Mouse (Mus musculus): Measurements from ENCODE around the gene Wdr46. TPM values are rescaled to one million over a fixed set of nuclear protein-coding genes. Genes with fewer than 3 reads are reported as not detected.
"Not testable (repeated sequence)": the region's sequence is repeated elsewhere in the genome, so short reads cannot be mapped to it uniquely, and the experiment has no call there.

Wdr46 gene
- total RNA-seq, 2 experiments from 2014 or later: 41.4 to 53.9 TPM

DNA sequence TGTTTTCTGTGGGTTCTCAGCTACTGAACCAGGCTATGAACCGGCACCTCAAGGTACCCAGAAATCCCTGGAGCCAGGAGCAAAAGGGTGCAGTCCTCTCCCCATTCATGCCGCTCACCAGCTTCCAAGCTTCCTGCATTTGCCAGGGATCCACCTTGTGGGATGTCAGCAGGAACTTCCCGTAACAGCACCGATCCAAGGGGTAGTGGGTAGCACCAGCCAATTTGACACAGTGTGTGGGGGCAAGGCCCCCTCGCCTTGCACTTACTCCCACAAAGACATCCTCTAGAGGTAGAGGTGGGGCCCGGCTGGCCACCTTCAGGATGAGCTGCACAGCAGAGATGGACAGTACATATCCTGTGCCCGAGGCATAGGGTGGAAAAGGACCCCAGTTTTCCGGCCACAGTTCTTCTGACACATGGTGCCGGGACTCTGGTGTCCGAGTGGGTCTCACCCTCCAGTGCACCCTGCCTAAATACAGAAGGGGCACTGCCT is 9.7 kb downstream of the Wdr46 start:
- ATAC-seq (replicated peaks; ENCODE audit: poor library complexity, severe bottlenecking): no peak

DNA sequence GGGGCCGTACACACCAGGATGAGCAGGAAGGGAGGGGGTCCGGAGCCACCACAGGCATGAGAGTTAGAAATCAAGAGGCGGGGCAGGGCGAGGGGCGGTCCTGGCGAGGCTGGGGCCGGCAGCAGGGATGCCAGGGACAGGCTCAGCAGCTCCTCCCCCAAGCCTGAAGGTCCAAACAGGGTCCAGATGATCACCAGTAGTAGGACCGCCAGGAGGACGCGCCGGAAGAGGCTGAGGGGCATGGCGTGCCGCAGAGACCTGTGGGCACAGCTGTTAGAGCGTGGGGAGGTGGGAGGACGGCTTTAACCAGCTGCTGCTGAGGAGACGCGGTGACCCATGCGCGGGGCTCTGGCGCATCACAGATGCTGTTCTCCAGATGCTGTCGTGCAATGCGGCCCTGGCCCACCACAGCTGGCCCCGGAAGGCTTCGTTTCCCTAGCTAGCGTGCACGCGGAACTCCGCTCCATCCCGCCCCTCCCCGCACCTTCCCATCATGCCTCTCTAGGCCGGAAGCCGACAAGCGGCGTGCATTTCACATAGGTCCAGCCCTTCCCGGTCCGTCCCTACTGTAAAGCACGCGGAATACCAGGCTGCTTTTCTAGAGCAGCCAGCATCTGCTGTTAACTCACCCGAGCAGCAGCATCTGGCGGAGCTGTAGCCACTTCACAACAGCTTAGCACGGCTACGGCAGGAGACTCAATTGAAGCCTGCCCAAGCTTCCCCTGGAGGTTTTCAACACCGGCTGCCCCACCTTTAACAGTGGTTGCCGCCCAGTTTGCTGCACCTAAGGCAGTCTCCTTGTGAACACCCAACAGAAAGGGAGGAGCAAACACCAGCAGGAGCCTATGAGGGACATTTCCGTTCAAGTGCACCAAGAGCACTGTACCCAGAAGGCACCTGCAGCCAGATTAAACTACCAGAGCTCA is 10.8 kb downstream of the Wdr46 start, which contains the start of gene B3galt4:
B3galt4 (minus strand) TSS at position 468 of the 926 bp plus-strand sequence.
- peak; percentile 45 for ATAC-seq (replicated peaks; ENCODE audit: poor library complexity, severe bottlenecking)

- ATAC-seq (replicated peaks; ENCODE audit: poor library complexity, severe bottlenecking): not testable (repeated sequence)
Measured at GRCm38 (mm10) chr17:33952015-33952414, 11.6 kb downstream of the Wdr46 start.

DNA sequence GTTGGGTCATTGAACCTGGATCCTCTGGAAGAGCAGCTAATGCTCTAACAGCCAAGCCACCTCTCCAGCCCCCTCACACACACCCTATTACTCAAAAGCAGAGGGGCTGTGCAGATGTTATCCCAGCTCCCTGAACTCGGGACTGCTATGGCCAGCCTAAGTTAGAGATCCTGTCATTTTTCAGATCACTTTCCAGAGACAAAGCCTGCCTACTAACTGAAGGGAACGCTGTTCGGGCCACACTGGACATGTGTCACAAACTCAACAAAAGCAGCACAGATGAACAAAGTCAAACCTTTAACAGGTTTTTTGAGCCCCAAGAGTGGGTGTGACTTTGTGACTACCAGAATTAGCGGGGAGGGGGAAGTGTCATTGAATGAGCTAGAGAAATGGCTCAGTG is 12.4 kb downstream of the Wdr46 start:
- no peak for ATAC-seq (replicated peaks; ENCODE audit: poor library complexity, severe bottlenecking)

- no peak for ATAC-seq (replicated peaks; ENCODE audit: poor library complexity, severe bottlenecking)
Measured at GRCm38 (mm10) chr17:33953310-33953709, 12.8 kb downstream of the Wdr46 start.

GRCm38 (mm10) chr17:33953961-33954565 is 13.6 kb downstream of the Wdr46 start:
- ATAC-seq (replicated peaks; ENCODE audit: poor library complexity, severe bottlenecking): no peak

DNA sequence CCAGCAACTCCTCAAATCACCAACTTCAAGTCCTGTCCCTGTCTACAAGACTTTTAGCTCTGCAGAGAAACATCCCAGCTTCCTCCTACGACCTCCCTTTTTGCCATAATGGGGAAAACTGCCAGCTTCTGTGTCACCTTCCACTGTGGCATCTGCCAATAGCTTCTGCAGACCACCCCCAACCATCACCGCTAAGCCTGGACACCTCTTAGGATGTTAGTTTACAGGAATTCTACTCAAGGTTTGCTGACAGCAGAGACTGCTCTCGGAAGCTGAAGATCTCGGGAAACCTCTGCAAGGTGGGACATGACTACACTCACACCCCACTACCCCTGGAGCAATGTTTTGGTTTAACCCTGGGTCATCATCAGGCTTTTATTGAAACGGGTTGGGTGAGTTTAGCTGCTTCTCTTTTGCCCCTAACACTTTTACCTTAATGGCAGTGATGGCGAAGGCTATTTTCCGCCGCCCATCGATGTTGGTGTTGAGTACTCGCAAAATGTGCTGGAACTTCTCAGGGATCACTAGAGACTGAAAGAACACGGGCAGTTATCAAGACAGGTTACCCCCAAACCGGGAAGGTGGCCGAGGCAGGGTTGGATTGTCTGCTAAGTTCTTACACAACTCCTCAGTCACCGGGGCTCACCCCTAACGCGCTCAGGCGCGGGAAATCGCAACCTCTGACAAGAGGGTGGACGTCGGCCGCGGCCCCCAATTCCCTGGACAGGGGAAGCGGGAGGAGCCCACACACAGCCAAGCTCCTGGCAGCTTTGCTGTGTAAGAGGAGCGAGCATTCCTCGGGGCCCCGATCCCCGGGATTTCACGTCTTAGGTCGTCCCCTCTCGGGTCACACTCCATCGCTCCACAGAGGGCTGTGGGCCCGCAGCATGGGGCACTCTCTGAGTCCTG is 14.4 kb downstream of the Wdr46 start:
- ATAC-seq (replicated peaks; ENCODE audit: poor library complexity, severe bottlenecking): peak; percentile 16

GRCm38 (mm10) chr17:33955555-33956214 is 15.2 kb downstream of the Wdr46 start, which contains the start of the genes Vps52 and Rps18:
Vps52 (plus strand) TSS chr17:33955812.
Rps18 (minus strand) TSS chr17:33956001.
- ATAC-seq (replicated peaks; ENCODE audit: poor library complexity, severe bottlenecking): peak; percentile 72

DNA sequence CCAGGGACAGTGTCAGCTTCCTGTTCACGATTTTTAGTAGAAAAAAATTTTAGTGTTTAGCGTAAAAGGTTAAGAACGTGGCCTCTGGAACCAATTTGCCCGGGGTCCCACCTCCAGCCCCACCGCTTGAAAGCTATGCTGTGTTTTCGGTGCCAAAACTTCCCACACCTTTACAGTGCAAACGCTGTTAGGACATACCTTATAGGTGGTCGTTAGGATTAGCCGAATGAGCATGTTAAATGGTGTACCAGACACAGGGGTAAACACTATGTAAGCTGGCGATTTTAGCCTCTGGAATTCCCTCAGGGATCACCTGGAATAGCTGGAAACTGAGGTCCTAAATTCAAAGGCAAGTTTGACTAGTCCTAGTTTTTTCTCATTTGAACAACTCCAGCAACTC is 15.9 kb downstream of the Wdr46 start:
- no peak for ATAC-seq (replicated peaks; ENCODE audit: poor library complexity, severe bottlenecking)

DNA sequence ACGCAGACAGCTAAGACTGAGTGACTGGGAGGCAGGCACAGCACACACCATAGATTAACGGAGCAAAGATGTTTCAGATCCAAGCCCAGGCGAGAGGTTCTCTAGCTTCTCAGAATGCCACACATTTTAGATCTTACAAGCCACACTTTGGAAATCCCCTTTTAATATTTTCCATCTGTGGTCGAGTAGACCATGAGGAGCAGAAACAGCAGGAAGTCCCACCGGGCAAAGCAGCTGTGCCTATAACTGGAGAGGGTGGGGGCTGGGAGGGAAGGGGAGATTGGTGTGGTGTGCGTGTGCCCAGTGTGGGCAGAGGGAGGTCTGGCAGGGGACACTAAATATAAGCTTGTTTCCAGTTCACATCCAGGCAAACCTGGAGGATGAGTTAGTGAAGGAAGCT is 17.0 kb downstream of the Wdr46 start:
- no peak for ATAC-seq (replicated peaks; ENCODE audit: poor library complexity, severe bottlenecking)

GRCm38 (mm10) chr17:33958451-33958850 is 18.0 kb downstream of the Wdr46 start:
- no peak for ATAC-seq (replicated peaks; ENCODE audit: poor library complexity, severe bottlenecking)

- no peak for ATAC-seq (replicated peaks; ENCODE audit: poor library complexity, severe bottlenecking)
Measured at GRCm38 (mm10) chr17:33959135-33959534, 18.7 kb downstream of the Wdr46 start.

- no peak for ATAC-seq (replicated peaks; ENCODE audit: poor library complexity, severe bottlenecking)
Measured at GRCm38 (mm10) chr17:33959948-33960347, 19.5 kb downstream of the Wdr46 start.

DNA sequence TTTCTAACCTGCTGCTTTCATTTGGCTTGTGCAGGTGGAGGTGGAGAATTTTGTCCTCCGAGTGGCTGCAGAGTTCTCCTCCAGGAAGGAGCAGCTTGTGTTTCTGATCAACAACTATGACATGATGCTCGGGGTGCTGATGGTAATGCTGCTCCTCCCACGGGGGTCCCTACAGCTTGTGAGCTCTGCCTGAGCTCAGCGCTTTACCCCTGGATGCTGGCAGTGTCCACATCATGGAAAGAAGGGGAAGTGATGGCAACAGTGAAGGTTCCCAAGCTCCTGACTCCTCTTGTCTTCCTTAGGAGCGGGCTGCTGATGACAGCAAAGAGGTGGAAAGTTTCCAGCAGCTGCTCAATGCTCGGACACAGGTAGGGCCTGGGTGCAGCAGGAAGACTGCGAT is 22.4 kb downstream of the Wdr46 start:
- ATAC-seq (replicated peaks; ENCODE audit: poor library complexity, severe bottlenecking): no peak

- ATAC-seq (replicated peaks; ENCODE audit: poor library complexity, severe bottlenecking): no peak
Measured at GRCm38 (mm10) chr17:33965082-33965845, 24.8 kb downstream of the Wdr46 start.

DNA sequence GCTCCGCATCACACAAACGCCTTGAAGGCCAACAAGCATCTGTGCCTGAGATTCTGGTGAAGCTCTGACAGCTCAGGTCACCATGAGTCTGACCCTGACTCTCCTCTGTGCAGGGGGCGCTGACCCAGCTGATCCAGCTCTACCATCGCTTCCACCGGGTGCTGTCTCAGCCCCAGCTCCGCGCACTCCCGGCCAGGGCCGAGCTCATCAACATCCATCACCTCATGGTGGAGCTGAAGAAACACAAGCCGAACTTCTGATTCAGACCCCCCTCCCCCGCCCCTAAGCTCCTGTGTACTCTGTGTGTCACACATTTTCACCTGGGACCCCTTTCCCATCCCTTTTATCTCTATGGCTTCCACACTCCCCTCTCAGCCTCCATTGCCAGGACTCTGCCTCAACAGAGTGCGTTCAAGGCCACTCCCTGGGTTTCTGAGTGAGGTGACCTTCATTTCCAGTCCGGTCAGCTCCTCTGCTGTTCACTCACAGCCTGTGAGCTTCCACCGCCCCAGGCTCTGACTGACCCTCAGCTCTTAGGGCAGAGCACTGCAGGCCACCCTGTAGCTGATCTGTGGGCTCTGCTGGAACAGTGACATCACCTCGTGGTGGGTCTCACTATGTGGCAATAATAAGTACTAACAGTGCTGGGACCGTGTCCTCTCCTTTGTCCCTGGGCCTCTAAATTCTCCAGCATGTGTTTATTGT is 25.5 kb downstream of the Wdr46 start:
- no peak for ATAC-seq (replicated peaks; ENCODE audit: poor library complexity, severe bottlenecking)

- peak; percentile 86 for ATAC-seq (replicated peaks; ENCODE audit: poor library complexity, severe bottlenecking)
Measured at GRCm38 (mm10) chr17:33968489-33968888, 28.0 kb downstream of the Wdr46 start.

DNA sequence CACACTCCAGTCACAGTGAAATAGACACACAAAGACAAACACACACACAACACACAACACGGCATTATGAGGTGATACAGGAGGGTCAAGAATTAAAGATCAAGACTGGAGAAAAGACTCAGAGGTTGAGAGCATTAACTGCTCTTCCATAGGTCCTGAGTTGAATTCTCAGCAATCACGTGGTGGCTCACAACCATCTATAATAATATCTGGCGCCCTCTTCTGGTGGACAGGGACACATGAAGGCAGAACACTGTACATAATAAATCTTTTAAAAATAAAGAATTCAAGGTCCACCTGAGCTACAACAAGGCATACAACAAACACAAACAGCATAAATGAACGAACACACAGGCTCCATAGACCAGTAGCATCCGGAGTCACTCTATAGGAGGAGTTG is 28.5 kb downstream of the Wdr46 start:
- peak; percentile 11; the same call in 1 of the 2 replicates for ATAC-seq (replicated peaks; ENCODE audit: poor library complexity, severe bottlenecking)
